Mouse (Mus musculus): ENCODE results near the gene Neurl4. TPM values are rescaled to one million over a fixed set of nuclear protein-coding genes. Genes with fewer than 3 reads are reported as not detected.

Neurl4 gene
- polyA plus RNA-seq, 1 experiment from 2014 or later, result 7.4 TPM

DNA sequence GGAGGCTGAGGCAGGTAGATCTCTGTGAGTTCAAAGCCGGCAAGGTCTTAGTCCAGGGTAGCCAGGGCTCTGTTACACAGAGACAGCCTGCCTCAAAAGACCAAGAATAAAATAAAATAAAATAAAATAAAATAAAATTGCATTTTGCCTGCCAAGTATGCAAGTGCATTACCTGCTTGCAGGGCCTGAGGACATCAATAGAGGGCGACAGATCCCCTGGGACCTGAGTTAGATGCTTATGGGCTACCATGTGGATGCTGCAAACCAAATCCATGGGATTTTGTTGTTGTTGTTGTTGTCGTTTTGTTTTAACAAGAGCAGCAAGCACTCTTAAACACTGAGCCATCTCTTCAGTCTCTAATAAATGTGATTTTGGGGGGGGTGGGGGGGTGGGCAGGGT is 31.4 kb downstream of the Neurl4 start:
- Histone ChIP-seq H3K9ac (ENCODE audit: low read length) (no peak overlapping the region), H3K27me3 (ENCODE audit: control insufficient read depth, insufficient read depth, low read length) (0 out of 2 replicates have a peak, but pooled peaks cover 2% of the 10 kb centered on the region), H3K4me3 (ENCODE audit: low read length) (no peak overlapping the region), H3K36me3 (ENCODE audit: control insufficient read depth, insufficient read depth) (no peaks in the 10 kb centered on the region), H3K9me3 (replicated peaks; ENCODE audit: control insufficient read depth, low read length) (no peaks in the 10 kb centered on the region), H3K4me2 (ENCODE audit: low read depth, low read length) (no peak overlapping the region), H3K27ac (ENCODE audit: low read length) (no peak overlapping the region), H3K4me1 (ENCODE audit: control insufficient read depth, insufficient read depth, low read length) (peaks cover 24% of the 10 kb centered on the region)
- ATAC-seq (replicated peaks; ENCODE audit: extremely low read depth, insufficient read depth, low FRiP score), result no peak
- WGBS, result 34% methylated on average over 3 of the region's 3 CpGs

DNA sequence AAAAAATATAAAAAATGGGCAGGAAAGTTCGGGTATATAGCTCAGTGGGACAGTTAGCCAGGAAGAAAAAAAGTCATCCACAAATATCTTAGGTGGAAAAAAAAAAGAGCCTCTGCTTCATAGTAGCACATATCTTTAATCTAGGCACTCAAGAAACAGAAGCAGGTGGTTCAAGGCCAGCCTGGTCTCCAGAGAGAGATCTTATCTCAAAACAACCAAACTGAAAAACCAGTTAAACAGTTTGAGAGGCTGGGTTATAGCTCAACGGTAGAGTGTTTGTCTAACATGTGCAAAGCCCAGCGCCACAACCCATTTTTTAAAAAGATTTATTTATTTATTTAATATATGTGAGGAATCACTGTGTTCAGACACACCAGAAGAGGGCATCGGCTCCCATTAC is 32.2 kb downstream of the Neurl4 start:
- Histone ChIP-seq H3K4me2 (ENCODE audit: low read depth, low read length) (no peak overlapping the region), H3K27me3 (ENCODE audit: control insufficient read depth, insufficient read depth, low read length) (0 out of 2 replicates have a peak, but pooled peaks cover 3% of the 10 kb centered on the region), H3K9ac (ENCODE audit: low read length) (no peak overlapping the region), H3K9me3 (replicated peaks; ENCODE audit: control insufficient read depth, low read length) (no peaks in the 10 kb centered on the region), H3K4me3 (ENCODE audit: low read length) (no peak overlapping the region), H3K36me3 (ENCODE audit: control insufficient read depth, insufficient read depth) (no peaks in the 10 kb centered on the region), H3K4me1 (ENCODE audit: control insufficient read depth, insufficient read depth, low read length) (peaks cover 32% of the 10 kb centered on the region), H3K27ac (ENCODE audit: low read length) (no peak overlapping the region; the same call in 1 of the 2 replicates)
- no peak for ATAC-seq (replicated peaks; ENCODE audit: extremely low read depth, insufficient read depth, low FRiP score)
- 64% methylated on average over 4 of the region's 4 CpGs for WGBS

DNA sequence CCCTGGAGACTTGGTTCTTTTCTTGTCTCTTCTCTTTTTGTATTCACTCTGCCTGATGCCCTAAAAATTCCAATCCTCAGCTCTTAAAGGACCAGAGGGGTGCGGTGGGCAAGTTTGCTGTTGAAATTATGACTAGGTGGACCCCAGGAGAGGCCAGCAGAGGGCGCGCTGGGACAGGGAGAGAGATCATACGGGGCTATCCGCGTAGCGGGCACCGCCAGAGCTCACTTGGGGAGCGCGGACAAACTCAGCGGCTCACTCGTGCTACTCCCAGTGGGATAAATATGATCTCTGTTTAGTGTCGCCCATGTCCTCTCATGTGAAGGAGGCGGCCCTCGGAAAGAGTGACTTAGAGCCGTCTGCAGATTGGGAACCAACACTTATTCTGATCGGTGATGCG is 33.3 kb downstream of the Neurl4 start:
- no peaks in the 10 kb centered on the region for H3K9me3 ChIP-seq (replicated peaks; ENCODE audit: control insufficient read depth, low read length)
- H3K9ac ChIP-seq (ENCODE audit: low read length), result no peak overlapping the region
- ATAC-seq (replicated peaks; ENCODE audit: extremely low read depth, insufficient read depth, low FRiP score), result peak; percentile 57
- H3K4me3 ChIP-seq (ENCODE audit: low read length), result peak overlapping the region; percentile 38
- H3K4me1 ChIP-seq (ENCODE audit: control insufficient read depth, insufficient read depth, low read length), result peaks cover 33% of the 10 kb centered on the region
- peak overlapping the region; percentile 64 for H3K4me2 ChIP-seq (ENCODE audit: low read depth, low read length)
- no peak overlapping the region for H3K27ac ChIP-seq (ENCODE audit: low read length)
- under 1% methylated on average over 18 of the region's 18 CpGs for WGBS
- no peaks in the 10 kb centered on the region for H3K36me3 ChIP-seq (ENCODE audit: control insufficient read depth, insufficient read depth)
- H3K27me3 ChIP-seq (ENCODE audit: control insufficient read depth, insufficient read depth, low read length), result 0 out of 2 replicates have a peak, but pooled peaks cover 6% of the 10 kb centered on the region

DNA sequence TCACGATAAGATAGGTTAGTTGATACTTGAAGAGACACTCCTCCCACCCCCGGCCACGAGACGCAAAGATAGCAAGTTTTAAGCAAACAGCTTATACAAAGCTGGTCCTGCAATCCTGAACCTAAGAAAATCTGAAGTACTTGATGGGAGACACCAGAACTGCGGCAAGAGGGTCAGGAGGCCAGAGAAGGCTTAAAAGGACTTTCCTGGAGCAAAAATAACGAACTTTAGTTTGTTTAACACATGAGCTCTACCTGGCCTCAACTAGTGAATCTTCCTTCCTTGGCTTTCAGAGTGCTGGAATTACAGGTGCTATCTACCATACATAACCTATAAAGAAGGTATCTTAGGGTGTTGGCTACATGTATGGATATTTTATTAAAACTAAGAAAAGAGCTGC is 33.8 kb downstream of the Neurl4 start:
- WGBS, result 16% methylated on average over 6 of the region's 6 CpGs

DNA sequence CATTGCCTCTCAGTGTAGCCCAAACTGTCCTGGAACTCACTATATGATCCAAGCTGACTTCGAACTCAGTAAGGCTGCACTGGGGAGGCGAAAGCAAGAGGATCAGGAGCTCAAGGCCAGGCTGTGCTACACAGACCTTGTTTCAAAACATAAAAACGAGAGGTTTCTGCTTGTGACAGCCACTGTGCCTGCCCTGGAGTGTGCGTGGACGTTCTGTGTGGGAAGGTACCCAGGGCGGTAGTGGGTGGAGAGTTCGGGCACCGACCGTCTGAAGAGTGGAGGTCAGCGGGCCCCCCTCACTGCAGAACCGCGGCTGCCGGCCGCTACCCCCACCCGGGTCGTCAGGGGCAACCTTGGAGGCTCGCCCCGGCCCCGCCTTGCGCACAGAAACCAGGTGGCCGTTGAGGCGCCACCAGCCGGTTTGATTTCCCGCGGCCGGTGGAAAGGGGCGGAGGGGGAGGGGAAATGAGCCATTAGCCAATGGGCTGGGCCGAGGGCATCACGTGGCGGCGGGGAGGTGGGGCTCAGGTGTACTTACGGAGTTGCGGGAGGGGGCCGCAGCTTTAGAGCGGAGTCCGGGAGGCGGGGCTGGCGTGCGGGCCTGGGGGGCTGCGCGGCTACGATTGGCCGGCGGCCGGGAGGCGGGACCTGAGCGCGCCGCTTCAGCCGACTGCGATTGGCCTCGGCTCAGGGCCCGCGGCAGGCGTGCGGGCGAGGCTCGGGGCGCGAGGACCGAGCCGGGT is 34.4 kb downstream of the Neurl4 start, which contains the start of gene Ybx2:
TSS of gene Ybx2 (plus strand) at position 660 of the 743 bp plus-strand sequence.
- Histone ChIP-seq H3K4me2 (ENCODE audit: low read depth, low read length) (peak within 1 kb of the TSS; percentile 100), H3K27me3 (ENCODE audit: control insufficient read depth, insufficient read depth, low read length) (0 out of 2 replicates have a peak, but pooled peaks cover 6% of the 10 kb centered on the region), H3K27ac (ENCODE audit: low read length) (peak within 1 kb of the TSS; percentile 60), H3K4me1 (ENCODE audit: control insufficient read depth, insufficient read depth, low read length) (peaks cover 33% of the 10 kb centered on the region), H3K36me3 (ENCODE audit: control insufficient read depth, insufficient read depth) (no peaks in the 10 kb centered on the region), H3K9ac (ENCODE audit: low read length) (peak within 1 kb of the TSS; percentile 66), H3K9me3 (replicated peaks; ENCODE audit: control insufficient read depth, low read length) (no peaks in the 10 kb centered on the region), H3K4me3 (ENCODE audit: low read length) (peak within 1 kb of the TSS; percentile 65)
- 2% methylated on average over 57 of the region's 62 CpGs for WGBS
- ATAC-seq (replicated peaks; ENCODE audit: extremely low read depth, insufficient read depth, low FRiP score), result peak; percentile 83

More for the DNA sequence above, 33.8 kb downstream of the Neurl4 start:
- ATAC-seq (replicated peaks; ENCODE audit: extremely low read depth, insufficient read depth, low FRiP score), result no peak
- Histone ChIP-seq H3K9me3 (replicated peaks; ENCODE audit: control insufficient read depth, low read length) (no peaks in the 10 kb centered on the region), H3K4me1 (ENCODE audit: control insufficient read depth, insufficient read depth, low read length) (peaks cover 33% of the 10 kb centered on the region), H3K27ac (ENCODE audit: low read length) (no peak overlapping the region), H3K4me2 (ENCODE audit: low read depth, low read length) (peak overlapping the region; percentile 64), H3K27me3 (ENCODE audit: control insufficient read depth, insufficient read depth, low read length) (0 out of 2 replicates have a peak, but pooled peaks cover 6% of the 10 kb centered on the region), H3K4me3 (ENCODE audit: low read length) (no peak overlapping the region), H3K9ac (ENCODE audit: low read length) (no peak overlapping the region), H3K36me3 (ENCODE audit: control insufficient read depth, insufficient read depth) (no peaks in the 10 kb centered on the region)

DNA sequence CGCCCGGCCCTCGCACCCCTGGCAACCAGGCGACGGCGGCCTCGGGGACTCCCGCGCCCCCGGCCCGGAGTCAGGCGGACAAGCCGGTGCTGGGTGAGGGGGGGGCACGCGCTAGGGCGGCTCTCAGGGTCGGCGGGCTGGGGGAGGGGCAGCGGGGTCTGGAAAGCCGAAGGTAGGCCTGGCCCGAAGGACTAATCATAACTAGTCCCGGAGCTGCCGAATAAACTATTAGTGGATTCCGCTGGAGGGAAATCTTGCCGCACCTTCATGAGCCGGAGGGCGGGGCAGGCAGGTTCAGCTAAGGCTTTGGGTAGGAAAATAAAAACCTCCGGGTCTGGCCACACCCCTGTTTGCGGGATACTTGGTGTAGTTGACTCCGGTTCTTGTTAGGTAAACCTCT is 35.3 kb downstream of the Neurl4 start:
- Histone ChIP-seq H3K27me3 (ENCODE audit: control insufficient read depth, insufficient read depth, low read length) (0 out of 2 replicates have a peak, but pooled peaks cover 6% of the 10 kb centered on the region), H3K27ac (ENCODE audit: low read length) (peak overlapping the region; percentile 35; the same call in 1 of the 2 replicates), H3K4me1 (ENCODE audit: control insufficient read depth, insufficient read depth, low read length) (peaks cover 33% of the 10 kb centered on the region), H3K4me3 (ENCODE audit: low read length) (peak overlapping the region; percentile 65), H3K4me2 (ENCODE audit: low read depth, low read length) (peak overlapping the region; percentile 100), H3K36me3 (ENCODE audit: control insufficient read depth, insufficient read depth) (no peaks in the 10 kb centered on the region), H3K9me3 (replicated peaks; ENCODE audit: control insufficient read depth, low read length) (no peaks in the 10 kb centered on the region), H3K9ac (ENCODE audit: low read length) (peak overlapping the region; percentile 66)
- 3% methylated on average over 27 of the region's 30 CpGs for WGBS
- no peak; the same call in 1 of the 2 replicates for ATAC-seq (replicated peaks; ENCODE audit: extremely low read depth, insufficient read depth, low FRiP score)

DNA sequence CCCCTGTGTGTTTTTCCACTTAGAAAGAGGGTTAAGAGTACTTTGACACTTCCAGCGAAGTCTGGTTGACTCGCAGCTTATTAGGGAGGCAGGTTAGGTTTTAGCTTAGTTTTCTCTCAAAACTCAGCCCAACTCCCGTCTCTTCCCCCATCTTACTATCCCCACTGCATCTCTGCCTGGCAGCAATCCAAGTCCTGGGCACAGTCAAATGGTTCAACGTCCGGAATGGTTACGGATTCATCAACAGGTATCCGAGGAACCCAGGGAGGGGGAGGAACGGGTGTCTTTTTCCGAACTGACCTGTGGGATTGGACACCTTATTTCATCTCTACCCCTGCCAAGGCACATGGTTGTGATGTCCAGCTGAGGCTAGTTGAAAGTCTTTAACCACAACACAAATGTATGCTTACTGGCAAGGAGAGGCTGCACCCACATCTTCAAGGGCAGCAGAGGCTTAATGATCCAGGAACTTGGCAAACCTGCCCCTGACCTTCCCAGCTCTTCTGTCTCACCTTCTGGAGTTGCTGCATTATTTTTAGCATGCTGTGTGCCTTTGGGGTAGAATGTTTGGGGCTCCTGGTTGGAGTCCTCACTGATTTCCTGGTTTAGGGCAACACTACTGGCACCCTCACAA is 36.0 kb downstream of the Neurl4 start:
- ATAC-seq (replicated peaks; ENCODE audit: extremely low read depth, insufficient read depth, low FRiP score), result no peak
- Histone ChIP-seq H3K4me2 (ENCODE audit: low read depth, low read length) (peak overlapping the region; percentile 100), H3K9ac (ENCODE audit: low read length) (peak overlapping the region; percentile 66), H3K36me3 (ENCODE audit: control insufficient read depth, insufficient read depth) (no peaks in the 10 kb centered on the region), H3K9me3 (replicated peaks; ENCODE audit: control insufficient read depth, low read length) (no peaks in the 10 kb centered on the region), H3K4me1 (ENCODE audit: control insufficient read depth, insufficient read depth, low read length) (peaks cover 33% of the 10 kb centered on the region), H3K4me3 (ENCODE audit: low read length) (peak overlapping the region; percentile 65), H3K27me3 (ENCODE audit: control insufficient read depth, insufficient read depth, low read length) (0 out of 2 replicates have a peak, but pooled peaks cover 6% of the 10 kb centered on the region), H3K27ac (ENCODE audit: low read length) (peak overlapping the region; percentile 60)
- 34% methylated on average over 9 of the region's 9 CpGs for WGBS

DNA sequence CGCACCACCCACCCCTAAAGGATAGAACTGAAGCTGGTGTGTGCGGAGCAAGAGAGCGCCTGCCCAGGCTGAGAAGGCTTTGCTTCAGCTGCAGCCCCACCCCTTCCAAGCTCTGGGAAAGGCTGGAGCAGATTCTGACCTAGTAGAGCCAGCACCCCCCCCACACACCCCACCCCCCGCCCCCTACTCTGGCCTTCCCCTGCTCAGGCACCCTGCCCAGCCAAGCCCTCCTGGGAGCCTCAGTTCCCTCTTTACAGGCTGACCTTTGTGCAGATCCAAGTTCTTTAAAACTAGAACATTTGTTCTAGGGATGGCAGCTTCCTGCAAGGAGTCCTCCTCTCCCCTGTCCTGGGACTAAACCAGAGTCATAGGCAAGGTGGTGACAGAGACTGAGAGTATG is 36.5 kb downstream of the Neurl4 start:
- H3K27ac ChIP-seq (ENCODE audit: low read length), result peak overlapping the region; percentile 60
- no peak overlapping the region; the same call in 1 of the 2 replicates for H3K4me3 ChIP-seq (ENCODE audit: low read length)
- peak overlapping the region; percentile 100 for H3K4me2 ChIP-seq (ENCODE audit: low read depth, low read length)
- peaks cover 33% of the 10 kb centered on the region for H3K4me1 ChIP-seq (ENCODE audit: control insufficient read depth, insufficient read depth, low read length)
- no peak for ATAC-seq (replicated peaks; ENCODE audit: extremely low read depth, insufficient read depth, low FRiP score)
- H3K36me3 ChIP-seq (ENCODE audit: control insufficient read depth, insufficient read depth), result no peaks in the 10 kb centered on the region
- H3K27me3 ChIP-seq (ENCODE audit: control insufficient read depth, insufficient read depth, low read length), result 0 out of 2 replicates have a peak, but pooled peaks cover 6% of the 10 kb centered on the region
- 33% methylated on average over 4 of the region's 4 CpGs for WGBS
- H3K9ac ChIP-seq (ENCODE audit: low read length), result peak overlapping the region; percentile 66
- no peaks in the 10 kb centered on the region for H3K9me3 ChIP-seq (replicated peaks; ENCODE audit: control insufficient read depth, low read length)

DNA sequence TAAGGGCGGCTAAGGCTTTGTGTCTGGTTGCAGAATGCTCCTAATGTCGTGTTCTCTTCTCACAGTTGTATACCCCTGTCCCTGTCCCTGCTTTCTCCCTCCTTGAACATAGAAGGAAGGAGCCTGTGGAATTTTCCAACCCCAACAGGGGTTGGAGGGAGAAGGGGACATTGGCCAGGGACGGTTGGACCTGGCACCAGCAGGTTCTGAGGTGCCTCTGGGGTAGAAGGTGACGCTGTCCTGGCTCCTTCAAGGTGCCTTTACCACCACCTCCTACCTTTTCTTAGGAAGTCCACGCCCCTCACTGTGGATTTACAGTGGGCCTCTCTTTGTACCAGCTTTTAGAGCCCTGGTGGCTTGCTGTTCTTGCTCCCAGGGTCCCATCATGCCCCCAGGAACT is 37.0 kb downstream of the Neurl4 start:
- H3K4me2 ChIP-seq (ENCODE audit: low read depth, low read length), result peak overlapping the region; percentile 100; the same call in 1 of the 2 replicates
- 62% methylated on average over 5 of the region's 5 CpGs for WGBS
- no peak for ATAC-seq (replicated peaks; ENCODE audit: extremely low read depth, insufficient read depth, low FRiP score)
- 0 out of 2 replicates have a peak, but pooled peaks cover 6% of the 10 kb centered on the region for H3K27me3 ChIP-seq (ENCODE audit: control insufficient read depth, insufficient read depth, low read length)
- H3K4me1 ChIP-seq (ENCODE audit: control insufficient read depth, insufficient read depth, low read length), result peaks cover 33% of the 10 kb centered on the region
- H3K36me3 ChIP-seq (ENCODE audit: control insufficient read depth, insufficient read depth), result peaks cover 3% of the 10 kb centered on the region; the same call in 1 of the 2 replicates
- peak overlapping the region; percentile 66 for H3K9ac ChIP-seq (ENCODE audit: low read length)
- H3K4me3 ChIP-seq (ENCODE audit: low read length), result no peak overlapping the region
- H3K9me3 ChIP-seq (replicated peaks; ENCODE audit: control insufficient read depth, low read length), result no peaks in the 10 kb centered on the region
- H3K27ac ChIP-seq (ENCODE audit: low read length), result peak overlapping the region; percentile 60

Data from heart, embryonic 16.5 days (tissue).